Mouse (Mus musculus) cerebellum, adult 2 months (tissue): ENCODE measurements around the gene Kat2b.

Experiments used
- CTCF ChIP-seq: fragments of 200-500 bp; IDR thresholded peaks from 2 replicates; pipeline ENCODE4 v1.5.1; 2011; ENCODE audit warnings: low read depth, mild to moderate bottlenecking, control low read depth, low read length, moderate library complexity, borderline replicate concordance; ENCODE audit not compliant: insufficient read depth
- POLR2A ChIP-seq: fragments of 200-500 bp; IDR thresholded peaks from 2 replicates; pipeline ENCODE4 v1.6.1; 2011; ENCODE audit warnings: low read length, control low read depth, borderline replicate concordance; ENCODE audit not compliant: insufficient read depth

DNA sequence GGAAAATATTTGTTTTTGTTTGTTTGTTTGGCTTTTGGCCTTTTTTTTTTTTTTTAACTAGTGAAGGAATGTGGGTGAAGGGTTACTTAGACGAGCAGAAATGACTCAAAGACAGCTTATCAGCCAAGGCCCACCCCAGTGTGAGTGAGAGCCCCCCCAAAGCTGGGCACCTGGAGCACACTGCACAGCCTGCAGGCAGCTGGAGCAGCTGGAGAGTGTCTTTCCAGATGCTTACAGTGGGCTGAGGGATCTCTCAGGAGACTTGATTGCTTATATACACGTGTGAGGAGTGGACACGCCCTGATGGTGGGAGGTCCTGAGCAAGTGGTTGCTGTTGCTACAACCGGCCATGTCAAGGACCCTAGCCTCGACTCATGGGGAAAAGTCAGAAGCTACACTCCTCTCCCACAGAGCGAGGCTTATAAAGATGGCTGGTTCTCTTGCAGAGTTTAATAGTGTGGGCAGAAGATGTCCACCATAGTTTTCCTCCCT lies 89.8 kb downstream of the Kat2b start:
- TF ChIP-seq POLR2A (no peak), CTCF (no peak)
